Mouse (Mus musculus): ENCODE measurements at regions not wholly inside any gene's neighbourhood (a gene's known extent, or its start where the extent isn't known, plus 50 kb on each side); places are given as distances from the start of the nearest gene placed in this dataset.

DNA sequence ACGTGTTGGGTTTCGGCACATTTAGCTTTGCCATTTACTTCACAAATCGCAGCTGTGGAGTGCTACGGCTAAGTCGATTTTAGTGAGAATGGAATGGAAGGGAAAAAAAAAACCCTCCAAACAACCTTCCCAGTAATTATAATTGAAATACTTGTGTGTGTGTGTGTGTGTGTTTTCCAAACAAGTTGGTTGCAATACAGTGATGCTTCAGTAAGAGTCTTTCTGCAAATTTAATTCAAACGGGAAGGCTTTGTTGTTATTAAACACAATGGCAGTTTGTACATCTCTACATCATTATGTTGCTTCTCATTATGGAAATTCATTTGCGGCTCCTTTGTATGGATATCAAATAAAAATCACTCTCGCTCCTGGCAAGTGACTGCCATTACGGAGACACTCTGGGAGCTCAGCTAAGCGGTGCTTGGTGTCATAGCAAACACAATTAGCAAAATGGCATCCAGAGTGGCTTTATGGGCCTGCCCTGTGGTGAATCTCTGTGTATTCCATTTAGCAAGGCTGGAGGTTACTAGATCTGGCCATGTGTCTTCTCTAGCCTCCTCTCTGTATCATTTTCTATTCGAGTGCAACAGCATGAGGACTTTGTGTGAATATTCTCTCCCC, 165.4 kb upstream of the Kif2a start:
- TF ChIP-seq CTCF (IDR thresholded peaks at IDR 0.05; ENCODE audit: borderline replicate concordance, extremely low read depth, insufficient read depth, insufficient read length), result no peak
- no peak for TF ChIP-seq POLR2A (IDR thresholded peaks at IDR 0.05; ENCODE audit: borderline replicate concordance, extremely low read depth, insufficient read depth, insufficient read length, poor library complexity, severe bottlenecking)

Measured in brain, embryonic 14.5 days (tissue).